Mouse (Mus musculus): ENCODE measurements around the gene Abca4.

Abca4 gene

GRCm38 (mm10) chr3:122109461-122109860, 65.2 kb downstream of the Abca4 start:
- no peak for DNase-seq (ENCODE audit: low spot score in 2 of 2)

GRCm38 (mm10) chr3:122111141-122111981, 67.1 kb downstream of the Abca4 start:
- no peak for DNase-seq (ENCODE audit: low spot score in 2 of 2)

GRCm38 (mm10) chr3:122118651-122119214, 74.5 kb downstream of the Abca4 start:
- no peak for DNase-seq (ENCODE audit: low spot score in 2 of 2)

- no peak for DNase-seq (ENCODE audit: low spot score in 2 of 2)
Observed at GRCm38 (mm10) chr3:122119733-122120132, 75.5 kb downstream of the Abca4 start.

- no peak for DNase-seq (ENCODE audit: low spot score in 2 of 2)
Observed at GRCm38 (mm10) chr3:122120217-122120616, 76.0 kb downstream of the Abca4 start.

- peak; percentile 82 to 92 for DNase-seq (ENCODE audit: low spot score in 2 of 2)
Observed at GRCm38 (mm10) chr3:122122127-122122663, 78.0 kb downstream of the Abca4 start.

- DNase-seq (ENCODE audit: low spot score in 2 of 2): no peak
Observed at GRCm38 (mm10) chr3:122122838-122123237, 78.6 kb downstream of the Abca4 start.

GRCm38 (mm10) chr3:122128999-122129493, 84.8 kb downstream of the Abca4 start:
- DNase-seq (ENCODE audit: low spot score in 2 of 2): no peak

- DNase-seq (ENCODE audit: low spot score in 2 of 2): peak in 1 of 2 experiments; percentile 47
Observed at GRCm38 (mm10) chr3:122130771-122131170, 86.5 kb downstream of the Abca4 start.

GRCm38 (mm10) chr3:122131633-122132032, 87.4 kb downstream of the Abca4 start:
- peak in 1 of 2 experiments; percentile 30 for DNase-seq (ENCODE audit: low spot score in 2 of 2)

- DNase-seq (ENCODE audit: low spot score in 2 of 2): no peak
Observed at GRCm38 (mm10) chr3:122133255-122133654, 89.0 kb downstream of the Abca4 start.

- no peak for DNase-seq (ENCODE audit: low spot score in 2 of 2)
Observed at GRCm38 (mm10) chr3:122133840-122134239, 89.6 kb downstream of the Abca4 start.

GRCm38 (mm10) chr3:122140589-122141400, 96.6 kb downstream of the Abca4 start:
- peak; percentile 51 to 68 for DNase-seq (ENCODE audit: low spot score in 2 of 2)

- DNase-seq (ENCODE audit: low spot score in 2 of 2): no peak
Observed at GRCm38 (mm10) chr3:122142256-122142922, 98.1 kb downstream of the Abca4 start.

- DNase-seq (ENCODE audit: low spot score in 2 of 2): no peak
Observed at GRCm38 (mm10) chr3:122143432-122143831, 99.2 kb downstream of the Abca4 start.

GRCm38 (mm10) chr3:122145430-122145829, 101.2 kb downstream of the Abca4 start:
- DNase-seq (ENCODE audit: low spot score in 2 of 2): no peak

GRCm38 (mm10) chr3:122150836-122151235, 106.6 kb downstream of the Abca4 start:
- no peak for DNase-seq (ENCODE audit: low spot score in 2 of 2)

- no peak for DNase-seq (ENCODE audit: low spot score in 2 of 2)
Observed at GRCm38 (mm10) chr3:122152431-122152830, 108.2 kb downstream of the Abca4 start.

- DNase-seq (ENCODE audit: low spot score in 2 of 2): no peak
Observed at GRCm38 (mm10) chr3:122154080-122154479, 109.8 kb downstream of the Abca4 start.

GRCm38 (mm10) chr3:122159447-122159846, 115.2 kb downstream of the Abca4 start:
- no peak for DNase-seq (ENCODE audit: low spot score in 2 of 2)

- DNase-seq (ENCODE audit: low spot score in 2 of 2): peak; percentile 52 to 60
Observed at GRCm38 (mm10) chr3:122169616-122170178, 125.5 kb downstream of the Abca4 start.

Measured in urinary bladder, postnatal 36 days (tissue).